Mouse (Mus musculus) E14TG2a.4 (cell line): ENCODE measurements around the gene Tenm3.

Experiments
- H3K27me3 ChIP-seq: 2 replicates; pipeline ENCODE4 v1.6.1; 2014; ENCODE audit warnings: low read length, control low read depth; ENCODE audit not compliant: insufficient read depth
- H3K36me3 ChIP-seq: 2 replicates; pipeline ENCODE4 v1.6.1; 2014; ENCODE audit warnings: low read length, control low read depth; ENCODE audit not compliant: insufficient read depth
- H3K4me1 ChIP-seq: replicated peaks from 2 replicates; pipeline ENCODE4 v1.6.1; 2014; ENCODE audit warnings: low read depth, low read length, control low read depth
- H3K4me3 ChIP-seq: replicated peaks from 2 replicates; pipeline ENCODE4 v1.5.1; 2014; ENCODE audit warnings: mild to moderate bottlenecking, low read length
- H3K9me3 ChIP-seq: 2 replicates; pipeline ENCODE4 v1.6.1; 2014; ENCODE audit warnings: low read length, control low read depth
- CTCF ChIP-seq: conservative IDR thresholded peaks from 2 replicates; pipeline ENCODE4 v1.5.1; 2014; ENCODE audit warnings: low read length
- NANOG ChIP-seq: IDR thresholded peaks from 2 replicates; pipeline ENCODE4 v1.6.1; 2014; ENCODE audit warnings: borderline replicate concordance, low read length, mixed read lengths
- POU5F1 ChIP-seq: IDR thresholded peaks from 2 replicates; pipeline ENCODE4 v1.6.1; 2014; ENCODE audit warnings: low read length, borderline replicate concordance

Tenm3 gene

GRCm38 (mm10) chr8:48794285-48794684 lies 49.5 kb downstream of the Tenm3 start:
- TF ChIP-seq CTCF (no peak), NANOG (no peak), POU5F1 (no peak)

GRCm38 (mm10) chr8:48793729-48794128 lies 50.0 kb downstream of the Tenm3 start:
- Histone ChIP-seq H3K4me3 (no peak overlapping the region), H3K27me3 (0 out of 2 replicates have a peak, but pooled peaks cover under 1% of the 10 kb centered on the region), H3K4me1 (no peaks in the 10 kb centered on the region), H3K36me3 (no peaks in the 10 kb centered on the region), H3K9me3 (no peaks in the 10 kb centered on the region)
- no peak for TF ChIP-seq POU5F1
- no peak for TF ChIP-seq CTCF
- TF ChIP-seq NANOG: no peak

More at GRCm38 (mm10) chr8:48794285-48794684, 49.5 kb downstream of the Tenm3 start:
- Histone ChIP-seq H3K9me3 (no peaks in the 10 kb centered on the region), H3K4me1 (no peaks in the 10 kb centered on the region), H3K4me3 (no peak overlapping the region), H3K36me3 (no peaks in the 10 kb centered on the region), H3K27me3 (no peaks in the 10 kb centered on the region)

DNA sequence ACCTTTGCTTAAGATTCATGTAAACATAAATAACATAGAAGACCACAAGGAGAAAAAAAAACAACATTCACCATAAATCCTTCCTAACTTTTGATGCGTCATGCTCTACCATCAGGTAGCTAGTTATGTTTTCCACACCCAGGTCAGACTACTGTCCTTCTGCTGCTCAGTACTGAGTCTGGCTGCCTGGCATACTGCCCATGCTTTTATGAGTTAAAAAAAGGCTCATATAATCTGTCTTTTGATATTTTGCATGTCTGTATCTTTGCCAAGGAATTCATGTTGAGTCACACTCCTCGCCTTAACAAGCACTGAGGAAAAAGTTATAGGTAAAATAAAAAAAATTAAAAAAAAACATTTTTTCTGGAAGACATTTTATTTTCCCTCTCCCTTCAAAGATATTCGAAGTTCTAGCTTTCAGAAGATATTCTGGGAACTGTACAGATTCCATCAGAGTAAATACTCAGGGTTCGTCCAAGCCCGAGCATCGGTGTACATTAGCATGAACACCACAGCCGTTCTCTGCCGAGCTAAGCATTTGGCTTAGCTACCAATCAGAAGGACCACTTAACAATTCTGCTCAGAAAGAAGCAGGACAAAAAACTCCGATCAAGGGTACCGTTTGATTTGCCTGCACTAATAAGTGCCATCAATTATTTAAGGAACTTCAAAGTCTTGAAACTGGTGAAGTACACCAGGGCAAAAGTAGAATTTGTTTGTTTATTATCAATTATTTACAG lies 51.0 kb downstream of the Tenm3 start:
- Histone ChIP-seq H3K4me3 (no peak overlapping the region), H3K27me3 (0 out of 2 replicates have a peak, but pooled peaks cover 6% of the 10 kb centered on the region), H3K9me3 (no peaks in the 10 kb centered on the region), H3K36me3 (no peaks in the 10 kb centered on the region), H3K4me1 (no peaks in the 10 kb centered on the region)
- TF ChIP-seq NANOG (no peak), POU5F1 (no peak)

GRCm38 (mm10) chr8:48783308-48783707 lies 60.4 kb downstream of the Tenm3 start:
- Histone ChIP-seq H3K4me1 (no peaks in the 10 kb centered on the region), H3K4me3 (no peak overlapping the region), H3K36me3 (no peaks in the 10 kb centered on the region), H3K27me3 (0 out of 2 replicates have a peak, but pooled peaks cover under 1% of the 10 kb centered on the region), H3K9me3 (no peaks in the 10 kb centered on the region)
- TF ChIP-seq CTCF (no peak), NANOG (no peak), POU5F1 (no peak)

- Histone ChIP-seq H3K27me3 (peaks cover 3% of the 10 kb centered on the region; the same call in 1 of the 2 replicates), H3K36me3 (no peaks in the 10 kb centered on the region), H3K4me3 (no peak overlapping the region), H3K9me3 (no peaks in the 10 kb centered on the region), H3K4me1 (peaks cover 7% of the 10 kb centered on the region)
- TF ChIP-seq POU5F1: no peak
- TF ChIP-seq NANOG: no peak
- TF ChIP-seq CTCF: no peak
Observed at GRCm38 (mm10) chr8:48780628-48781027, 63.1 kb downstream of the Tenm3 start.

DNA sequence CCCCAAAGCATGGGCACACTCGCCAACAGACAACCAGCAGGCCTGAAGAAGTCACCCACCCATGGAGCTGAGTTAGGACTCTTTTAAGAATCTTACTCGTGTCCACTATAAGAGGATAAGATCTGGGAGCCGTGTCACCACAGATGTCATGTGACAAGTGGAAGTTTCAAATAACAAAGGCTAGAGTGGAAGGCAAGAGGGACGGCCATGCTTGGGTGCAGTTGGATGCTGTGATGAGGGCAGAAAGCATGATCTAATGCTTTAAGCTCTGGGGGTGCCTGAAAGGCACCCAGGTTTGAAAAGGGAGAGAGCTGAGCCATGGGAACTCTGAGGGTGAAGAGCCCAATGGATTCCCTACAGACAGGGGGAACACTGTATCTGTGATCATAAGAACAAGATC lies 64.6 kb downstream of the Tenm3 start:
- Histone ChIP-seq H3K4me3 (no peak overlapping the region), H3K27me3 (peaks cover 4% of the 10 kb centered on the region; the same call in 1 of the 2 replicates), H3K9me3 (no peaks in the 10 kb centered on the region), H3K36me3 (no peaks in the 10 kb centered on the region), H3K4me1 (peaks cover 12% of the 10 kb centered on the region)
- TF ChIP-seq CTCF: no peak
- no peak for TF ChIP-seq POU5F1
- TF ChIP-seq NANOG: no peak

- no peaks in the 10 kb centered on the region for H3K9me3 ChIP-seq
- H3K27me3 ChIP-seq: peaks cover 4% of the 10 kb centered on the region; the same call in 1 of the 2 replicates
- peaks cover 12% of the 10 kb centered on the region for H3K4me1 ChIP-seq
- H3K4me3 ChIP-seq: peak overlapping the region; percentile 29
- TF ChIP-seq POU5F1: no peak
- TF ChIP-seq CTCF: no peak
- TF ChIP-seq NANOG: no peak
- H3K36me3 ChIP-seq: no peaks in the 10 kb centered on the region
Observed at GRCm38 (mm10) chr8:48776081-48776480, 67.7 kb downstream of the Tenm3 start.

- peaks cover 12% of the 10 kb centered on the region for H3K4me1 ChIP-seq
- no peaks in the 10 kb centered on the region for H3K36me3 ChIP-seq
- H3K4me3 ChIP-seq: peak overlapping the region; percentile 29
- no peak for TF ChIP-seq NANOG
- TF ChIP-seq POU5F1: no peak
- TF ChIP-seq CTCF: no peak
- peaks cover 4% of the 10 kb centered on the region; the same call in 1 of the 2 replicates for H3K27me3 ChIP-seq
- no peaks in the 10 kb centered on the region for H3K9me3 ChIP-seq
Observed at GRCm38 (mm10) chr8:48775531-48776037, 68.2 kb downstream of the Tenm3 start.

- Histone ChIP-seq H3K36me3 (no peaks in the 10 kb centered on the region), H3K9me3 (no peaks in the 10 kb centered on the region), H3K4me1 (peaks cover 12% of the 10 kb centered on the region), H3K4me3 (no peak overlapping the region), H3K27me3 (peaks cover 4% of the 10 kb centered on the region; the same call in 1 of the 2 replicates)
- TF ChIP-seq NANOG: no peak
- no peak for TF ChIP-seq POU5F1
- TF ChIP-seq CTCF: no peak
Observed at GRCm38 (mm10) chr8:48774837-48775236, 68.9 kb downstream of the Tenm3 start.
